Mouse (Mus musculus) ES-Bruce4 (cell line): ENCODE results near the gene March6. TPM values are rescaled to one million over a fixed set of nuclear protein-coding genes. Genes with fewer than 3 reads are reported as not detected.
A peak's percentile ranks its signal among the peaks of the same experiment; 100 is the strongest.

Source experiments
- H3K27ac ChIP-seq: 2 replicates; pipeline ENCODE4 v1.5.1; 2012; ENCODE audit warnings: low read length, inconsistent platforms; ENCODE audit not compliant: insufficient read depth
- H3K27me3 ChIP-seq: 2 replicates; pipeline ENCODE4 v1.6.1; 2012; ENCODE audit warnings: mild to moderate bottlenecking, low read length, inconsistent platforms; ENCODE audit not compliant: control insufficient read depth, poor library complexity, insufficient read depth, severe bottlenecking
- H3K36me3 ChIP-seq: 2 replicates; pipeline ENCODE4 v1.6.1; 2012; ENCODE audit warnings: inconsistent platforms, mild to moderate bottlenecking, low read length, moderate library complexity; ENCODE audit not compliant: control insufficient read depth, poor library complexity, insufficient read depth, severe bottlenecking
- H3K4me1 ChIP-seq: one replicate; pipeline ENCODE4 v1.8.1; 2011; ENCODE audit warnings: low read length; ENCODE audit not compliant: control insufficient read depth, insufficient read depth
- H3K4me3 ChIP-seq: 2 replicates; pipeline ENCODE4 v1.5.1; 2011; ENCODE audit warnings: low read depth, mild to moderate bottlenecking, low read length
- H3K9ac ChIP-seq: 2 replicates; pipeline ENCODE4 v1.6.1; 2012; ENCODE audit warnings: low read depth, mild to moderate bottlenecking, inconsistent platforms; ENCODE audit not compliant: poor library complexity, severe bottlenecking
- H3K9me3 ChIP-seq: replicated peaks from 2 replicates; pipeline ENCODE4 v1.6.1; 2012; ENCODE audit warnings: mild to moderate bottlenecking, low read length, inconsistent platforms; ENCODE audit not compliant: control insufficient read depth, poor library complexity, insufficient read depth, severe bottlenecking
- CTCF ChIP-seq: IDR thresholded peaks from one replicate; pipeline ENCODE4 v1.8.1; 2011; ENCODE audit warnings: low read depth, low read length
- EP300 ChIP-seq: IDR thresholded peaks from 2 replicates; pipeline ENCODE4 v1.6.1; 2011; ENCODE audit warnings: low read depth, low read length; ENCODE audit not compliant: insufficient read depth
- POLR2A ChIP-seq: IDR thresholded peaks from one replicate; pipeline ENCODE4 v1.8.1; 2011; ENCODE audit warnings: low read length; ENCODE audit not compliant: insufficient read depth
- polyA plus RNA-seq: library from polyadenylated mRNA; stranded (reverse); fragments of >200 nt; gene quantifications from 2 replicates; pipeline ENCODE4 v1.2.4, GENCODE M21; 2011; ENCODE audit warnings: low read depth; ENCODE audit not compliant: missing spikeins, insufficient read depth, insufficient read length

The March6 gene
- polyA plus RNA-seq, 1 experiment = 54.0 TPM

GRCm38 (mm10) chr15:31417409-31417795 lies 113.5 kb downstream of the March6 start:
- H3K27ac ChIP-seq = no peak overlapping the region
- TF ChIP-seq CTCF (no peak), POLR2A (no peak), EP300 (no peak)
- H3K4me3 ChIP-seq = no peak overlapping the region

GRCm38 (mm10) chr15:31415181-31415580 lies 115.7 kb downstream of the March6 start:
- TF ChIP-seq CTCF (no peak), EP300 (no peak), POLR2A (no peak)
- Histone ChIP-seq H3K27ac (no peak overlapping the region), H3K9ac (no peak overlapping the region)

More at GRCm38 (mm10) chr15:31417409-31417795, 113.5 kb downstream of the March6 start:
- Histone ChIP-seq H3K9ac (no peak overlapping the region), H3K4me1 (peaks cover 5% of the 10 kb centered on the region), H3K9me3 (no peaks in the 10 kb centered on the region), H3K36me3 (no peaks in the 10 kb centered on the region), H3K27me3 (no peaks in the 10 kb centered on the region)

GRCm38 (mm10) chr15:31414179-31414898 lies 116.5 kb downstream of the March6 start:
- Histone ChIP-seq H3K27me3 (no peaks in the 10 kb centered on the region), H3K27ac (no peak overlapping the region), H3K9ac (no peak overlapping the region), H3K4me3 (no peak overlapping the region), H3K4me1 (peaks cover 5% of the 10 kb centered on the region), H3K9me3 (no peaks in the 10 kb centered on the region), H3K36me3 (no peaks in the 10 kb centered on the region)
- TF ChIP-seq CTCF (no peak), POLR2A (no peak), EP300 (0 out of 2 replicates have a peak, but pooled peaks have one; percentile 27)

More at GRCm38 (mm10) chr15:31415181-31415580, 115.7 kb downstream of the March6 start:
- Histone ChIP-seq H3K27me3 (no peaks in the 10 kb centered on the region), H3K4me3 (no peak overlapping the region), H3K36me3 (no peaks in the 10 kb centered on the region), H3K9me3 (no peaks in the 10 kb centered on the region), H3K4me1 (peaks cover 5% of the 10 kb centered on the region)

GRCm38 (mm10) chr15:31413662-31414061 lies 117.2 kb downstream of the March6 start:
- no peak for TF ChIP-seq POLR2A
- TF ChIP-seq CTCF = no peak
- TF ChIP-seq EP300 = no peak
- no peaks in the 10 kb centered on the region for H3K9me3 ChIP-seq
- no peaks in the 10 kb centered on the region for H3K27me3 ChIP-seq
- peak overlapping the region; percentile 9; the same call in 1 of the 2 replicates for H3K27ac ChIP-seq
- H3K9ac ChIP-seq = no peak overlapping the region
- peaks cover 5% of the 10 kb centered on the region for H3K4me1 ChIP-seq
- H3K4me3 ChIP-seq = no peak overlapping the region
- H3K36me3 ChIP-seq = no peaks in the 10 kb centered on the region

- no peak overlapping the region for H3K4me3 ChIP-seq
- no peaks in the 10 kb centered on the region for H3K9me3 ChIP-seq
- H3K4me1 ChIP-seq = peaks cover 5% of the 10 kb centered on the region
- no peaks in the 10 kb centered on the region for H3K36me3 ChIP-seq
- H3K27ac ChIP-seq = no peak overlapping the region
- no peaks in the 10 kb centered on the region for H3K27me3 ChIP-seq
- H3K9ac ChIP-seq = no peak overlapping the region
- TF ChIP-seq EP300 (peak; percentile 92), POLR2A (no peak), CTCF (no peak)
These were observed 117.9 kb downstream of the March6 start for GRCm38 (mm10) chr15:31412933-31413332.

- no peaks in the 10 kb centered on the region for H3K9me3 ChIP-seq
- H3K4me1 ChIP-seq = peaks cover 5% of the 10 kb centered on the region
- H3K9ac ChIP-seq = no peak overlapping the region
- no peaks in the 10 kb centered on the region for H3K36me3 ChIP-seq
- no peak overlapping the region for H3K27ac ChIP-seq
- TF ChIP-seq CTCF = no peak
- TF ChIP-seq EP300 = no peak
- no peak for TF ChIP-seq POLR2A
- no peak overlapping the region for H3K4me3 ChIP-seq
- H3K27me3 ChIP-seq = no peaks in the 10 kb centered on the region
These were observed 118.4 kb downstream of the March6 start for GRCm38 (mm10) chr15:31412436-31412835.
